Mouse (Mus musculus) forebrain, embryonic 14.5 days (tissue): ENCODE data around the gene Pcsk6. TPM values are rescaled to one million over a fixed set of nuclear protein-coding genes. Genes with fewer than 3 reads are reported as not detected.

Source experiments
- ATAC-seq: fragments of 200-750 bp; cut with Nextera tagmentation; 2 replicates; pipeline ENCODE4 v1.8.0; 2017; ENCODE audit warnings: mild to moderate bottlenecking, moderate library complexity
- DNase-seq: peaks from one replicate; pipeline ENCODE4 v3.0.0-alpha.2; 2015; ENCODE audit warnings: low spot score
- H3K27ac ChIP-seq: fragments of 300-500 bp; sonication (generic); 2 replicates; pipeline ENCODE4 v1.5.1; 2014; ENCODE audit warnings: low read depth, mild to moderate bottlenecking, control low read depth, low read length, moderate library complexity
- H3K27me3 ChIP-seq: fragments of 300-500 bp; sonication (generic); replicated peaks from 2 replicates; pipeline ENCODE4 v1.6.1; 2014; ENCODE audit warnings: low read length, control low read depth, mixed read lengths; ENCODE audit not compliant: control insufficient read depth, insufficient read depth
- H3K36me3 ChIP-seq: fragments of 300-500 bp; sonication (generic); 2 replicates; pipeline ENCODE4 v1.6.1; 2014; ENCODE audit warnings: low read length, control low read depth; ENCODE audit not compliant: control insufficient read depth, insufficient read depth
- H3K4me1 ChIP-seq: fragments of 300-500 bp; sonication (generic); 2 replicates; pipeline ENCODE4 v1.6.1; 2014; ENCODE audit warnings: antibody characterized with exemption, low read length, control low read depth; ENCODE audit not compliant: control insufficient read depth, insufficient read depth
- H3K4me2 ChIP-seq: fragments of 300-500 bp; sonication (generic); 2 replicates; pipeline ENCODE4 v1.6.1; 2014; ENCODE audit warnings: mild to moderate bottlenecking, control low read depth, low read length
- H3K4me3 ChIP-seq: fragments of 300-500 bp; sonication (generic); 2 replicates; pipeline ENCODE4 v1.5.1; 2014; ENCODE audit warnings: low read depth, low read length, control low read depth
- H3K9ac ChIP-seq: fragments of 300-500 bp; sonication (generic); 2 replicates; pipeline ENCODE4 v1.6.1; 2014; ENCODE audit warnings: mild to moderate bottlenecking, low read length, control low read depth, moderate library complexity
- H3K9me3 ChIP-seq: fragments of 300-500 bp; sonication (generic); replicated peaks from 2 replicates; pipeline ENCODE4 v1.6.1; 2016; ENCODE audit warnings: low read length, control low read depth, mixed read lengths; ENCODE audit not compliant: control insufficient read depth
- WGBS: fragments of 180-500 bp; shearing (Covaris S2); extraction: QIAGEN DNeasy Blood & Tissue Kit; methylation state at CpG from one replicate; pipeline ENCODE4 v1.1.7; 2014; 5-methylcytosine and 5-hydroxymethylcytosine counted together
- polyA plus RNA-seq: library from polyadenylated mRNA; unstranded; fragments of >200 nt; fragmentation: Nextera tagmentation; extraction: Ambion mirVana; gene quantifications from 2 replicates; pipeline ENCODE4 v1.2.1, GENCODE M21; 2014

Gene Pcsk6
- polyA plus RNA-seq, 1 experiment from 2014 or later = 1.4 TPM

DNA sequence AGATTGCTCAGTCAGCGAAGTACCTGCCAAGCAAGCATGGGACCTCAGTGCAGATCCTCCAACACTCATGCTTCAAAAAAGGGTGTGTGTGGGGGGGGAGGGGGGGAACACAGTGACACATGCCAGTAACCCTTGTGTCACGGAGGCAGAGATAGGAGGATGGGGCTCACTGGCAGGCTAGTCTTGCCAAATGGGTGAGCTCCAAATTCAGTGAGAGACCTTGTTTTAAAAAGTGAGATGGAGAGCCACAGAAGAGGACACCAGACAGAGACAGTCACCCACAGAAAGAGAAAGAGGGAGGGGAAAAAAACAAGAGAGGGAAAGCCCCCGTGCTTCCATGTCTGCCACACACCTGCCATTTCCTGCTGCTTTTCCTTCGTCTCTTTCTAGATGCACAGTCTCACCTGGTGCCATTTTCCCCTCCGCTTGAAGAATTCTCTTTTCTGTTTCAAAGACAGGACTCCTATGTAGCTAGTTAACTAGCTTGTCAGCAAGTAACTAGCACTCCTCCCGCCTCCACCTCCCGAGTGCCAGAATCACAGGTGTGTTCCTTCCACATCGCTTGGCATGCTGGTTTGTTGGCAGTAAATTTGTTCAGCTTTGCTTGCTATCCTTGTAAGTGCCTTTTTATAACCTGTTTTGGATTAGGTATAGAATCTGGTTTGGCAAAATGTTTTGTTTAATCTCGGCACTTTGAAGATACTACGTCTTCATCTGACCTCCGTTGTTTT lies 146.8 kb downstream of the Pcsk6 start:
- H3K4me3 ChIP-seq = no peak overlapping the region
- no peak overlapping the region for H3K4me2 ChIP-seq
- H3K9me3 ChIP-seq = no peaks in the 10 kb centered on the region
- no peaks in the 10 kb centered on the region for H3K36me3 ChIP-seq
- ATAC-seq (no peak), DNase-seq (no peak)
- no peak overlapping the region for H3K27ac ChIP-seq
- H3K9ac ChIP-seq = no peak overlapping the region
- no peaks in the 10 kb centered on the region for H3K27me3 ChIP-seq
- H3K4me1 ChIP-seq = no peaks in the 10 kb centered on the region
- 75% methylated on average over 11 of the region's 11 CpGs for WGBS

GRCm38 (mm10) chr7:66008892-66009273 lies 147.3 kb downstream of the Pcsk6 start:
- Histone ChIP-seq H3K4me1 (no peaks in the 10 kb centered on the region), H3K9ac (no peak overlapping the region), H3K4me2 (no peak overlapping the region), H3K9me3 (no peaks in the 10 kb centered on the region), H3K27me3 (no peaks in the 10 kb centered on the region), H3K36me3 (no peaks in the 10 kb centered on the region), H3K4me3 (no peak overlapping the region), H3K27ac (no peak overlapping the region)
- DNase-seq (peak; percentile 8), ATAC-seq (no peak)
- 72% methylated on average over 16 of the region's 16 CpGs for WGBS

- H3K9me3 ChIP-seq = no peaks in the 10 kb centered on the region
- H3K36me3 ChIP-seq = no peaks in the 10 kb centered on the region
These were observed 149.0 kb downstream of the Pcsk6 start for GRCm38 (mm10) chr7:66010518-66010917.

DNA sequence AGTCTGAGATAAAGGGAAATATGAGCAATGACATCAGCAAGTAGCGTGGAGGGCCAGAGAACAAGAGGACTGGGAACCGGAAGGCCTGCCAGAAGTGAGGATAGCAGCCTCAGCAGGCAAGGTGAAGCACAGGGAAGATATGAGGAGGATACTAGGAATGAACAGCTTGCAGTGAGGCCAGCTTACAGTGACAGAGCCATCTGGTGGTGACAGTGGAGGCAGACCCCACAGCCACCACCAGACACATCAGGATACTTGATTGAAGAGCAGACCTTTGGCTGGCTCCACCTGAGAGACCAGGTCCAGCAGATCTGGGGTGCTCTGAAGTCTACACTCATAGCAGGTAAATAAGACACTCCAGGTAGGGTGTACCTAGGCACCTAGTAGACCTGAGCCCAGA lies 166.2 kb downstream of the Pcsk6 start:
- 87% methylated on average over 2 of the region's 2 CpGs for WGBS
- DNase-seq = no peak
- Histone ChIP-seq H3K9ac (no peak overlapping the region), H3K4me3 (no peak overlapping the region), H3K27ac (no peak overlapping the region), H3K4me1 (no peaks in the 10 kb centered on the region), H3K27me3 (no peaks in the 10 kb centered on the region), H3K4me2 (no peak overlapping the region), H3K9me3 (no peaks in the 10 kb centered on the region), H3K36me3 (no peaks in the 10 kb centered on the region)
- no peak for ATAC-seq

More at GRCm38 (mm10) chr7:66010518-66010917, 149.0 kb downstream of the Pcsk6 start:
- 81% methylated on average over 6 of the region's 6 CpGs for WGBS
- Histone ChIP-seq H3K27me3 (no peaks in the 10 kb centered on the region), H3K9ac (no peak overlapping the region), H3K4me3 (no peak overlapping the region), H3K27ac (no peak overlapping the region), H3K4me1 (no peaks in the 10 kb centered on the region), H3K4me2 (no peak overlapping the region)
- DNase-seq (no peak), ATAC-seq (no peak)

DNA sequence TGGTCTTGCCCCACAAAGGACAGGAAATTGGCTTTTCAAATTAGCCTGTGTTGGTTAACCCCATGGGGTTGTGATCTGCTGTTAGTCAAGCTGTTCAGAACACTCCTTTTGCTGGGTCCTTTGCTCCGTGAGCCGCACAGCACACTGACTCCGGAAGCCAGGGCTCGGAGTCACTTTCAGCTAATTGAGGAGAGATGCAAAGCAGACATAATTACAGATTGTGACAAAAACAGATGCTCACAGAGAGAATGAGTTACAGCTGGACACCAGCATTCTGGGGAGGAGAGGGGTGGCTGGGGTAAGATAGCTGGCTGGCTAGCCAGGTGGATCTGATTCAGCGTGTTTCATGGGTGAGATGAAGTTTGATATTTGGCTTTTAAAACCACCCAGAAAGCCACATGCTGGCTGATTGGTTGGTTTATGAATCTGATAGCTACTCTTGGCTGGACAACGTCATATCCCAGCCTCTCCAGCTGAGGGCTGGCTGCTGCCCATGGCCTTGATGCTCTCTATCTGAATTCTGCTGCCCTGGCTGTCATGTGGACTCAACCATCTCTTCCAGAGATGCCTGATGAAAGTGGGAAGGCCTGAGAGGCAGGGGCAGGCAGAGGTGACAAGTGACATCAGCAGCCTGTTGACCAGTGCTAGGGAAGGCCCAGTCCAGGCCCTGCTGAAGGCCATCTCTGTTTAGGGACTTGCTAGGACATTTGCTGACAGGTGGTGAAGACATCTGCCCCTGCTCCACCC lies 167.4 kb downstream of the Pcsk6 start:
- no peak overlapping the region for H3K9ac ChIP-seq
- H3K27me3 ChIP-seq = no peaks in the 10 kb centered on the region
- no peaks in the 10 kb centered on the region for H3K4me1 ChIP-seq
- H3K9me3 ChIP-seq = no peaks in the 10 kb centered on the region
- 64% methylated on average over 6 of the region's 6 CpGs for WGBS
- H3K36me3 ChIP-seq = no peaks in the 10 kb centered on the region
- DNase-seq (no peak), ATAC-seq (no peak)
- no peak overlapping the region for H3K27ac ChIP-seq
- H3K4me3 ChIP-seq = no peak overlapping the region
- no peak overlapping the region for H3K4me2 ChIP-seq

DNA sequence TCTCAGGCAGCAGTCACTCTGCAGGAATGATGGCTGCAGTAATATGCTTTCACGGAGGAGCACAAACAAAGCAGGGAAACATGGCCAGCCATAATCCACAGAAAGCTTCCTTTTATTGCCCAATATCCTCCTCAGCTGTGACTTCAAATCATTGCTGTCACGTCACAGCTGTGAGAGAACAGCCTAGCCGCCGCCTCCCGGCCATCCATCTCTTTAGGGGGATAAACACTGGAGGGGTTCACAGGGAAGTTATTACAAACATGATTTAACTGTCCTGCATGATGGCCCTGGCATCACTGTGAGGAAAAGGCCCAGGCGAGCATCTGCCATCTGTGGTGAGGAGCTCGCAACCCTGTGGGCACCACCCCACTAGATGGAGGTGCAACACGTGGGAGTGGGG lies 175.3 kb downstream of the Pcsk6 start:
- ATAC-seq (no peak), DNase-seq (no peak)
- H3K27me3 ChIP-seq = no peaks in the 10 kb centered on the region

GRCm38 (mm10) chr7:66038261-66038660 lies 176.7 kb downstream of the Pcsk6 start:
- Histone ChIP-seq H3K27me3 (no peaks in the 10 kb centered on the region), H3K4me2 (no peak overlapping the region), H3K36me3 (no peaks in the 10 kb centered on the region), H3K9me3 (no peaks in the 10 kb centered on the region), H3K4me3 (no peak overlapping the region), H3K4me1 (no peaks in the 10 kb centered on the region), H3K27ac (no peak overlapping the region), H3K9ac (no peak overlapping the region)
- WGBS = 76% methylated on average over 3 of the region's 3 CpGs
- ATAC-seq = no peak
- DNase-seq = no peak

More for the DNA sequence above, 175.3 kb downstream of the Pcsk6 start:
- Histone ChIP-seq H3K9me3 (no peaks in the 10 kb centered on the region), H3K27ac (no peak overlapping the region), H3K4me3 (no peak overlapping the region), H3K36me3 (no peaks in the 10 kb centered on the region), H3K4me2 (no peak overlapping the region), H3K9ac (no peak overlapping the region), H3K4me1 (no peaks in the 10 kb centered on the region)
- 80% methylated on average over 8 of the region's 8 CpGs for WGBS

- Histone ChIP-seq H3K4me2 (no peak overlapping the region), H3K9me3 (no peaks in the 10 kb centered on the region), H3K9ac (no peak overlapping the region), H3K27ac (no peak overlapping the region), H3K27me3 (no peaks in the 10 kb centered on the region), H3K4me1 (no peaks in the 10 kb centered on the region), H3K4me3 (no peak overlapping the region), H3K36me3 (no peaks in the 10 kb centered on the region)
- WGBS = 79% methylated on average over 11 of the region's 11 CpGs
- ATAC-seq (no peak), DNase-seq (no peak)
These were observed 177.2 kb downstream of the Pcsk6 start for GRCm38 (mm10) chr7:66038730-66039129.
